Mouse (Mus musculus) adrenal gland, postnatal 4 days (tissue): ENCODE measurements around the gene Phip. TPM values are rescaled to one million over a fixed set of nuclear protein-coding genes. Genes with fewer than 3 reads are reported as not detected.

ENCODE experiments used
- DNase-seq, 2 experiments: peaks; one replicate each; pipeline ENCODE4 v3.0.0; 2021 to 2022; ENCODE audit warnings: low spot score in 2 of 2, mixed read lengths in 2 of 2
- long read RNA-seq, 2 experiments: library from polyadenylated mRNA; stranded (forward); transcript quantifications; one replicate each; pipeline ENCODE4 v2.0.0; 2021
- total RNA-seq, 2 experiments: library from RNA; stranded (reverse); gene quantifications; 2 replicates each; pipeline ENCODE4 v1.2.3; 2021

Gene Phip
- 10 to 100 TPM; 89.2 to 96.2 TPM for total RNA-seq
- long read RNA-seq, experiment 1, partial matches to known transcripts, result 4 of 6 reads
- long read RNA-seq, experiment 1, other reads (novel, unspliced or antisense), result 2 of 6 reads
- long read RNA-seq, experiment 2, partial matches to known transcripts, result 40 of 64 reads
- long read RNA-seq, experiment 2, other reads (novel, unspliced or antisense), result 21 of 64 reads

GRCm38 (mm10) chr9:82975342-82976215 is at the start of gene Phip:
Phip (minus strand) TSS chr9:82975516.
- peak; percentile 89 to 93 for DNase-seq

- no peak for DNase-seq
These were observed 48.4 kb upstream of the Phip start for GRCm38 (mm10) chr9:83023724-83024123.

DNA sequence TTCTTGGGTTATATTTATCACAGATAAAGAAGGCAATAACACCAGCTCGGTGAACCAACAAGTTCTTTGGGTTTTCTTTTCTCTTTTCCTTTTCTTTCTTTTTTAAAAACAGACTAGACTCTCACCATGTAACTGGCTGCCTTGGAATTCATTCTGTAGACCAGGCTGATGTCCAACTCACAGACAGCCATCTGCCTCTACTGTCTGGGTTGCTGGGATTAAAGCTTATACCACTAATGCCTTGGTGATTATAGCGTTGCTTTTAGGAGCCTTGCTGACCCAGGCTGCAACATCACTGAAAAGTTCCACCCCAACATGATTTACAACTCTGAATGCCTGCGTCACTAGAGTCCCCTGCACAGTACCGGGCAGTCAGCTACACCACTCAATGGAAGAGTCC is 39.2 kb upstream of the Phip start:
- DNase-seq, result no peak

DNA sequence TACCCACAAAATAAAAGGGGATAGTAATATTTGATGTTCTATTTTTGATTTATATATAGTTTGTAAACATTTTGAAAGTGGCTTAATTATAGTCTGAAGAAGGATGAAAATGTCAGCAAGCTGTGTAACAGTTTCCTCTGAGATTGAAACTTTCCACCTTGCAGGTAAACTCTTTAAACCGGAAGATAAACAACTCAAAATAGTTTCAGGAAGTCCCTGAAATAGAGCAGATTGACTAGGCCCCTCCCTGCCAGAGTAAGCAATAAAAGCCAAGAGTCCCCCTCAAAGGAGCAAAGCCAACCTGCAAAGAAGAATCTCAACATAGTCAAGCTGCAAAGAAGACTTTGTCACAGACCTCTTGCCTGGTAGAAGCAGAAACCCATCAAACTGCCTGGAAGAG is 33.0 kb upstream of the Phip start:
- no peak for DNase-seq

- no peak for DNase-seq
These were observed 26.0 kb upstream of the Phip start for GRCm38 (mm10) chr9:83001342-83001741.

GRCm38 (mm10) chr9:82997765-82998500 is 22.6 kb upstream of the Phip start:
- DNase-seq, result no peak

GRCm38 (mm10) chr9:82976936-82977335 is 1.6 kb upstream of the Phip start:
- no peak for DNase-seq

- no peak for DNase-seq
These were observed 903 bp upstream of the Phip start for GRCm38 (mm10) chr9:82976219-82976618.

- DNase-seq, result no peak
These were observed 364 bp downstream of the Phip start for GRCm38 (mm10) chr9:82974962-82975341.

GRCm38 (mm10) chr9:82974187-82974861 is 992 bp downstream of the Phip start:
- peak; percentile 56 to 70 for DNase-seq

- DNase-seq, result no peak
These were observed 1.9 kb downstream of the Phip start for GRCm38 (mm10) chr9:82973321-82973892.

DNA sequence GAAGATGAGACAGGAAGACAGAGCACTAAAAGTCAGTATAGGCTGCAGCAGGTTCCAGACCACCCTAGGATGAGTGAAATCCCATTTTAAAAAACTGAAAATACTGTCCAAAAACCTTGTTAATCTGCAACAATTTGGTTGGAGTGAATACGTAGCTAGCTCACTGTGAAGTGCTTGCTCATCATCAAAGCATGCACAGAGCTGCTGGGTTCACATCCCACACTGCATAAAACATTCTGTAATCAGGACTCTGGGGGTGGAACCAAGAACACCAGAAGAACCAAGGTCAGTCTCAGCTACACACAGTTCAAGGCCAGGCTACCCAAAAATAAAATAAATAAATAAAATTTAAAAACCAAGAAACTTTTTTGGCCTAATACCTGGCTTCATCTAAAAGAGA is 3.9 kb downstream of the Phip start:
- no peak for DNase-seq

GRCm38 (mm10) chr9:82967076-82967621 is 8.2 kb downstream of the Phip start:
- no peak for DNase-seq

- no peak for DNase-seq
These were observed 11.3 kb downstream of the Phip start for GRCm38 (mm10) chr9:82963981-82964380.

GRCm38 (mm10) chr9:82961352-82961751 is 14.0 kb downstream of the Phip start:
- no peak for DNase-seq

- DNase-seq, result no peak
These were observed 20.0 kb downstream of the Phip start for GRCm38 (mm10) chr9:82955267-82955666.

- DNase-seq, result no peak
These were observed 23.0 kb downstream of the Phip start for GRCm38 (mm10) chr9:82952330-82952729.

GRCm38 (mm10) chr9:82951435-82952004 is 23.8 kb downstream of the Phip start:
- no peak for DNase-seq

DNA sequence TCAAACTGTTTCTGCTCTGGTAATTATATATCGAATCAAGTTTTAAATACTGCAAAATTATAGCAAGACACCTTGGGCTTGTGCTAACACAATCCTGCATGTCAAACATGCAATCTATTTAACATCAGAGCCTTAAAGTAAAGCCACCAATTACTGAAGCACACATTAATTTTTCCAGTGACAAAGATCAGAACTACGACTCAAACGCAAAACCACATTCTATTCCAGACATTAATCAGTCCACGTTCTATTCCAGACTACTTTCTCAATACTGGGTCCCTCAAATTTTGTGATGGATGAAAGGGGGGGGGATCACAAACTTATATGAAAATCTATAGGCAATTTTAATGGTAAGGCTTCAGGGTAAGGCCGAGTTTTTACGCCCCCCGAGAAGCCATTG is 68.1 kb downstream of the Phip start:
- no peak for DNase-seq

GRCm38 (mm10) chr9:82888645-82889044 is 86.7 kb downstream of the Phip start:
- no peak for DNase-seq
